Mouse (Mus musculus): ENCODE data around the gene Hoxb8. TPM values are rescaled to one million over a fixed set of nuclear protein-coding genes. Genes with fewer than 3 reads are reported as not detected.

The Hoxb8 gene
- total RNA-seq, 1 experiment from 2014 or later = 84.9 TPM

- DNase-seq = peak; percentile 89
These were observed 4.3 kb downstream of the Hoxb8 start, which contains the start of gene Hoxb7 for GRCm38 (mm10) chr11:96285771-96286738. Gene Hoxb7 (plus strand): TSS chr11:96286623.

GRCm38 (mm10) chr11:96286739-96287385 lies 5.2 kb downstream of the Hoxb8 start:
- DNase-seq = peak; percentile 58

- DNase-seq = no peak
These were observed 5.7 kb downstream of the Hoxb8 start for GRCm38 (mm10) chr11:96287411-96287810.

GRCm38 (mm10) chr11:96288455-96289221 lies 6.9 kb downstream of the Hoxb8 start:
- DNase-seq = no peak

GRCm38 (mm10) chr11:96289293-96289692 lies 7.6 kb downstream of the Hoxb8 start:
- DNase-seq = no peak

- DNase-seq = no peak
These were observed 8.1 kb downstream of the Hoxb8 start for GRCm38 (mm10) chr11:96289837-96290236.

GRCm38 (mm10) chr11:96290705-96291355 lies 9.1 kb downstream of the Hoxb8 start:
- DNase-seq = no peak

- DNase-seq = peak; percentile 80
These were observed 10.2 kb downstream of the Hoxb8 start, which contains the start of gene Hoxb6 for GRCm38 (mm10) chr11:96291681-96292564. Gene Hoxb6 (plus strand): TSS chr11:96292476.

- no peak for DNase-seq
These were observed 11.0 kb downstream of the Hoxb8 start for GRCm38 (mm10) chr11:96292565-96293301.

- DNase-seq = no peak
These were observed 11.7 kb downstream of the Hoxb8 start for GRCm38 (mm10) chr11:96293302-96293921.

GRCm38 (mm10) chr11:96294245-96295091 lies 12.8 kb downstream of the Hoxb8 start:
- DNase-seq = peak; percentile 84

GRCm38 (mm10) chr11:96295092-96295835 lies 13.6 kb downstream of the Hoxb8 start:
- peak; percentile 44 for DNase-seq

GRCm38 (mm10) chr11:96296997-96297396 lies 15.3 kb downstream of the Hoxb8 start:
- no peak for DNase-seq

GRCm38 (mm10) chr11:96297428-96297827 lies 15.7 kb downstream of the Hoxb8 start:
- DNase-seq = no peak

- peak; percentile 14 for DNase-seq
These were observed 16.4 kb downstream of the Hoxb8 start for GRCm38 (mm10) chr11:96297968-96298635.

- DNase-seq = peak; percentile 87
These were observed 17.4 kb downstream of the Hoxb8 start for GRCm38 (mm10) chr11:96298895-96299667.
